Mouse (Mus musculus): ENCODE measurements around the gene Tspan33. TPM values are rescaled to one million over a fixed set of nuclear protein-coding genes. Genes with fewer than 3 reads are reported as not detected.

Gene Tspan33
- total RNA-seq, 2 experiments from 2014 or later: 60.3 to 88.1 TPM

- ATAC-seq (replicated peaks; ENCODE audit: low FRiP score, low TSS enrichment, poor library complexity, severe bottlenecking): no peak
Measured at GRCm38 (mm10) chr6:29695975-29696374, 2.0 kb downstream of the Tspan33 start.

GRCm38 (mm10) chr6:29697139-29697538 lies 3.1 kb downstream of the Tspan33 start:
- ATAC-seq (replicated peaks; ENCODE audit: low FRiP score, low TSS enrichment, poor library complexity, severe bottlenecking): no peak

GRCm38 (mm10) chr6:29697548-29697947 lies 3.5 kb downstream of the Tspan33 start:
- peak; percentile 66 for ATAC-seq (replicated peaks; ENCODE audit: low FRiP score, low TSS enrichment, poor library complexity, severe bottlenecking)

- ATAC-seq (replicated peaks; ENCODE audit: low FRiP score, low TSS enrichment, poor library complexity, severe bottlenecking): peak; percentile 36
Measured at GRCm38 (mm10) chr6:29699085-29699745, 5.2 kb downstream of the Tspan33 start.

- ATAC-seq (replicated peaks; ENCODE audit: low FRiP score, low TSS enrichment, poor library complexity, severe bottlenecking): peak; percentile 85
Measured at GRCm38 (mm10) chr6:29701051-29701450, 7.0 kb downstream of the Tspan33 start.

- ATAC-seq (replicated peaks; ENCODE audit: low FRiP score, low TSS enrichment, poor library complexity, severe bottlenecking): peak; percentile 17; the same call in 1 of the 2 replicates
Measured at GRCm38 (mm10) chr6:29702126-29702525, 8.1 kb downstream of the Tspan33 start.

GRCm38 (mm10) chr6:29704143-29704542 lies 10.1 kb downstream of the Tspan33 start:
- ATAC-seq (replicated peaks; ENCODE audit: low FRiP score, low TSS enrichment, poor library complexity, severe bottlenecking): 0 out of 2 replicates have a peak, but pooled peaks have one; percentile 19

- no peak for ATAC-seq (replicated peaks; ENCODE audit: low FRiP score, low TSS enrichment, poor library complexity, severe bottlenecking)
Measured at GRCm38 (mm10) chr6:29707902-29708301, 13.9 kb downstream of the Tspan33 start.

- no peak for ATAC-seq (replicated peaks; ENCODE audit: low FRiP score, low TSS enrichment, poor library complexity, severe bottlenecking)
Measured at GRCm38 (mm10) chr6:29711318-29711717, 17.3 kb downstream of the Tspan33 start.

GRCm38 (mm10) chr6:29712011-29712584 lies 18.1 kb downstream of the Tspan33 start:
- peak; percentile 71; the same call in 1 of the 2 replicates for ATAC-seq (replicated peaks; ENCODE audit: low FRiP score, low TSS enrichment, poor library complexity, severe bottlenecking)

- no peak for ATAC-seq (replicated peaks; ENCODE audit: low FRiP score, low TSS enrichment, poor library complexity, severe bottlenecking)
Measured at GRCm38 (mm10) chr6:29716624-29717365, 22.8 kb downstream of the Tspan33 start.

- no peak for ATAC-seq (replicated peaks; ENCODE audit: low FRiP score, low TSS enrichment, poor library complexity, severe bottlenecking)
Measured at GRCm38 (mm10) chr6:29717541-29717940, 23.5 kb downstream of the Tspan33 start.

- no peak for ATAC-seq (replicated peaks; ENCODE audit: low FRiP score, low TSS enrichment, poor library complexity, severe bottlenecking)
Measured at GRCm38 (mm10) chr6:29717952-29718521, 24.0 kb downstream of the Tspan33 start.

GRCm38 (mm10) chr6:29718894-29719329 lies 24.9 kb downstream of the Tspan33 start:
- ATAC-seq (replicated peaks; ENCODE audit: low FRiP score, low TSS enrichment, poor library complexity, severe bottlenecking): no peak

- ATAC-seq (replicated peaks; ENCODE audit: low FRiP score, low TSS enrichment, poor library complexity, severe bottlenecking): peak; percentile 24; the same call in 1 of the 2 replicates
Measured at GRCm38 (mm10) chr6:29721890-29722289, 27.9 kb downstream of the Tspan33 start.

GRCm38 (mm10) chr6:29726576-29727200 lies 32.7 kb downstream of the Tspan33 start:
- ATAC-seq (replicated peaks; ENCODE audit: low FRiP score, low TSS enrichment, poor library complexity, severe bottlenecking): no peak

- ATAC-seq (replicated peaks; ENCODE audit: low FRiP score, low TSS enrichment, poor library complexity, severe bottlenecking): no peak
Measured at GRCm38 (mm10) chr6:29728035-29728434, 34.0 kb downstream of the Tspan33 start.

- no peak for ATAC-seq (replicated peaks; ENCODE audit: low FRiP score, low TSS enrichment, poor library complexity, severe bottlenecking)
Measured at GRCm38 (mm10) chr6:29729491-29729890, 35.5 kb downstream of the Tspan33 start.

GRCm38 (mm10) chr6:29735336-29735688 lies 41.3 kb downstream of the Tspan33 start, which contains the start of gene Smo:
TSS of gene Smo (plus strand) at chr6:29735503.
- ATAC-seq (replicated peaks; ENCODE audit: low FRiP score, low TSS enrichment, poor library complexity, severe bottlenecking): peak; percentile 66
